Mouse (Mus musculus) bone marrow macrophage, adult 2 months (primary cell): ENCODE data around the gene Ugt1a1.

Source experiments
- CTCF ChIP-seq: IDR thresholded peaks from 2 replicates; pipeline ENCODE4 v1.5.1; 2012; ENCODE audit warnings: low read depth, mild to moderate bottlenecking, low read length, moderate library complexity
- POLR2A ChIP-seq: IDR thresholded peaks from 2 replicates; pipeline ENCODE4 v1.6.1; 2012; ENCODE audit warnings: mild to moderate bottlenecking, low read depth, low read length, borderline replicate concordance

- TF ChIP-seq CTCF (no peak), POLR2A (no peak)
Measured at GRCm38 (mm10) chr1:88233421-88234247, 21.9 kb downstream of the Ugt1a1 start.
